Mouse (Mus musculus) hematopoietic multipotent progenitor cell, adult 10-12 weeks (in vitro differentiated cells): ENCODE results near the gene 2510039O18Rik. TPM values are rescaled to one million over a fixed set of nuclear protein-coding genes. Genes with fewer than 3 reads are reported as not detected.

Experiments
- polyA plus RNA-seq: library from polyadenylated mRNA; stranded (reverse); fragments of >175 nt; gene quantifications from 2 replicates; pipeline ENCODE4 v1.2.3, GENCODE M21; 2012; ENCODE audit warnings: low replicate concordance

Gene 2510039O18Rik
- polyA plus RNA-seq: 141 and 142 TPM in 2 replicates

DNA sequence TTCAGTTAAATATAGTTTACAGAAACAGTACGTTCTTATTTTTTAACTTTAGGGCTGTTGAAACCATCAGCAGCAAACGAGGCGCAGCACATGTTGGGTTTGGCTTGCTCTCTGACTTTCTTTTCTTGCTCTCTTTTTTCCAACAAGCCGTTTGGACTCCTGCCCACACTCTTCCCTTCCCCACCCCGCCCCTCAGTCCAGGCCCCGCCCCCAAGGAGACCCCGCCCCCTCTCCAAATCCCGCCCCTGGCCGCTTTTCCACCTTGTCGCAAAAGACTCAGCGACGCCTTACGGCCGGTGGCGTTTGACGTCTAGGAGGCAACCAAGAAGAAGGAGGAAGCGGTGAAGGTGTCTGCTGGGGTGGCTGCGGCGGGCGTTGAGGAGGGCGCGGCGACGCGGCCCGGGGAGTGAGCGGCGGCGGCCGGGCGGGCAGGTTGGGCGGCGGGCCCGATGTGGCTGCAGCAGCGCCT lies at the start of gene 2510039O18Rik:
Gene 2510039O18Rik, plus strand, starts transcription at position 320 of the 469 bp plus-strand sequence.

DNA sequence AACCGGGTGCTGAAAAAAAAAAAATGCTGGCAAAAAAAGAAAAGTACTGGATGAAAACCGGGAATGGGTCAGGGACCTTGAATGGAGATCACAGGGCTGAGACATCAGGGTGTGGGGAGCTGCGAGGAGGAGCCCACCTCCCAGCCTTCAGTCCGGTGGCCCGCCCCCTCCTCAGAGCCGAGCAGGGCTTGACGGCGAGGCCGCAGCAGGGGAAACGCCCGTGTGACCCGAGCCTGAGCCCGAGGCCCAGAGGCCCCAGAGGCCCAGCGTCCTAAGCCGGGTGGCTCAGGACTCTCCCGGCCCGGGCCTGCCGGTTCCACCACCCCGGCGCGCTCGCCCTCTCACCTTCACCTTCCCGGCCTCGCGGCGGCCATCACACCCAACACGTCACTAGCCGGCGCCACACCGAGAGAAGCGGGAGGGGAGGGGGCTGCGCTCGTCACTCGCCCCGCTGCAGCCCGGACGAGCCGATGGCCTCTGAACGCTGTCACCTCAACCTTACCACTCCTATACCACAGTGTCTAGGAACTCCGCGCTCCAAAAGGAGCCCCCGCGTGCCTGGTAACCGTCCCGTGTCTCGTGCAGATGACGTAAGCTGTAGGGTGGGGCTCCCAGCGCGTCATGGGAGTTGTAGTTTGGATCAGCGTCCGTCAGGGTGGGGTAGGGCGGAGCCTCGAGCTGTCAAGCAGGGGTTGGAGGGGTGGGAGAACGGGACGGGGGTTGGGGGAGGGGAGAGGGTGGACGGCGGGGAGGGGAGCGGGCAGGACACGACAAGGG lies 36.2 kb upstream of the 2510039O18Rik start, which contains the start of gene Mfn2:
Gene Mfn2, minus strand, starts transcription at position 392 of the 777 bp plus-strand sequence.

DNA sequence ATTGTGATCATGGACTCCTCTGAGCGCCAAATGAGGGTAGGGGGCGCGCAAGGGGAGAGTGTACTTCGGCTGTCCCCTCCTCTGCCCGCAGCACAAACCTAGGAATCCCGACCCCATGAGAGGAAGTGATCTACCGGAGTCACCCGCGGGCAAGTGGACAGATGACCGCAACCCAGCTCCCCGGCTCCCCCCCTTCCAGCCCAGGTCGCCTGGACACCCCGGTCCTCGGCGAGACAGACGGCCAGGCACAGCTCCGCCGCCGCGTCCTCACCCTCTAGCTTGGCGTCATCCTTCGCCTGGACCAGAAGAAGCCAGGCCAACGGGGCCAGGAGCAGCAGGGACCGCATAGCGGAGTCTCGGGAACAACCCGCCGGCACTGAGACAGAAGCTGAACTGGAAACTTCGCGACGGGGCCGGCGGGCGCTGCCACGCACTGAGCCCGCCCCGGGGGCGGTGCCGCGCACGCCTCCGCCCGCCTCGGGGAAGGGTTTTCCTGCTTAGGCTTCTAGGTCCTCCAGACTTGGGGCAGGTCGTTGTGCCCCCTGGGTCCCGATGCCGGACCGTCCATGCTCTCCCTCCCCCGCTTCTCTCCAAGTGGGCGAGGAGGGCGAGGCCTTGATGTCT lies 4.3 kb upstream of the 2510039O18Rik start, which contains the start of gene Plod1:
Gene Plod1, minus strand, starts transcription at position 437 of the 624 bp plus-strand sequence.

DNA sequence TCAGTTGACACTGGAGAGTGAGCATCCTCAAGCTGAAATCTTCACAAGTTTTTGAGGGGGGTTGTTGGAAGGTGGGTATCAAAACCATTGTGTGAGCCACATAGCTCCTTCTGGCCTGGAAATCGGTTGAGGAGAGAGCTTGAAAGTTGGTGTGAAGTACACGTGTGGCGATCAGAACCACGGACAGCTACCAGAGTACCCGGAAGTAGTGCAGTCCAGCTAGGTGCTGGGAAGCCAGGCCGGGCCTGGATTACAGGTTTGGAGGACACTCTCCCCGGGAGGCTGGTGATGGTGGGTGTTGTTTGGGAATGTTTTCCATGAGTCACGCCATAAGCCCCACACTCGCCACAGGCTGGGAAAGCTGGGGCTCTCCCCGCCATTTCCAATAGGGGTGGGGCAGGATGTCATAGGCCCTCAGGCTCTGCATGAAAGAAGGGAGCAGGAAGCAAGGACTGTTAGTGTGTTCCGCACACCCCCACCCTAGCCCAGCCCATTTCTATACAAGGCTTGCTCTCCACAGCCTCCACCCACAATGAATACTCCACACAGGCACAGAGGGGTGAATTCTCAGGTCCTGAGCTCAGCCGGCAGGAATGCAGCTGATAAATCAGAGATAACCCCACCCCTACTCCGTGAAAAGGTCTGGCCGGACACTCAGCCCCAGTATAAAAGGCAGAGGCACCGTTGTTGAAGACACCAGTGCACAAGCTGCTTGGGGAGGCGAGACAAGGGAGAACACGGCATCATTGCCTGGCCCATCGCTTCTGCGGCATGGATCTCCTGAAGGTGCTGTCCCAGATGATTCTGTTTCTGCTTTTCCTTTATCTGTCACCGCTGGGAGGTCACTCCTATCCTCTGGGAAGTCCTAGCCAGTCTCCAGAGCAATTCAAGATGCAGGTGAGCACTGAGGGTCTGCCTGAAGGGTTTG lies 44.8 kb downstream of the 2510039O18Rik start, which contains the start of gene Nppb:
Gene Nppb, plus strand, starts transcription at position 584 of the 928 bp plus-strand sequence.

Other genes with a start within 250 kb of the 2510039O18Rik start
- not detected in 2 replicates for gene Zfp534, start 238.3 kb upstream of the 2510039O18Rik start, polyA plus RNA-seq
- gene Zfp984, start 131.1 kb upstream of the 2510039O18Rik start, polyA plus RNA-seq: 1.2 and 2.1 TPM in 2 replicates
- gene Zfp933, start 92.5 kb upstream of the 2510039O18Rik start, polyA plus RNA-seq: 0.13 and 0.52 TPM in 2 replicates
- 127 and 261 TPM in 2 replicates for gene Miip, start 72.1 kb upstream of the 2510039O18Rik start, polyA plus RNA-seq
- gene Fv1, start 71.9 kb upstream of the 2510039O18Rik start, polyA plus RNA-seq: 0.61 and 0.72 TPM in 2 replicates
- gene Mfn2, start 36.2 kb upstream of the 2510039O18Rik start, polyA plus RNA-seq: 13.6 and 22.1 TPM in 2 replicates
- 11.9 and 12.5 TPM in 2 replicates for gene Plod1, start 4.1 kb upstream of the 2510039O18Rik start, polyA plus RNA-seq
- gene Nppb, start 44.9 kb downstream of the 2510039O18Rik start, polyA plus RNA-seq: not detected in 2 replicates
- gene Nppa, start 59.8 kb downstream of the 2510039O18Rik start, polyA plus RNA-seq: not detected in 2 replicates
- 4.8 and 5.6 TPM in 2 replicates for gene Clcn6, start 97.9 kb downstream of the 2510039O18Rik start, polyA plus RNA-seq
- gene Mthfr, start 98.2 kb downstream of the 2510039O18Rik start, polyA plus RNA-seq: 12.5 and 17.2 TPM in 2 replicates
- gene Agtrap, start 147.1 kb downstream of the 2510039O18Rik start, polyA plus RNA-seq: 8.4 and 16.3 TPM in 2 replicates
- 9.8 and 19.3 TPM in 2 replicates for gene Mad2l2, start 189.5 kb downstream of the 2510039O18Rik start, polyA plus RNA-seq
- gene Draxin, start 189.8 kb downstream of the 2510039O18Rik start, polyA plus RNA-seq: 0.10 and 0.12 TPM in 2 replicates
- 19.3 and 30.5 TPM in 2 replicates for gene Fbxo6, start 211.2 kb downstream of the 2510039O18Rik start, polyA plus RNA-seq
- gene Fbxo44, start 219.6 kb downstream of the 2510039O18Rik start, polyA plus RNA-seq: 4.3 and 5.4 TPM in 2 replicates
- 0.41 TPM in 1 of 2 replicates, not detected in the other for gene Fbxo2, start 219.7 kb downstream of the 2510039O18Rik start, polyA plus RNA-seq